Mouse (Mus musculus): Measurements from ENCODE around the gene Serpina1f. TPM values are rescaled to one million over a fixed set of nuclear protein-coding genes. Genes with fewer than 3 reads are reported as not detected.
A peak's percentile ranks its signal among the peaks of the same experiment; 100 is the strongest.
"Not testable (repeated sequence)": the region's sequence is repeated elsewhere in the genome, so short reads cannot be mapped to it uniquely, and the experiment has no call there.

Gene Serpina1f
- total RNA-seq, 2 experiments from 2014 or later, result not detected

DNA sequence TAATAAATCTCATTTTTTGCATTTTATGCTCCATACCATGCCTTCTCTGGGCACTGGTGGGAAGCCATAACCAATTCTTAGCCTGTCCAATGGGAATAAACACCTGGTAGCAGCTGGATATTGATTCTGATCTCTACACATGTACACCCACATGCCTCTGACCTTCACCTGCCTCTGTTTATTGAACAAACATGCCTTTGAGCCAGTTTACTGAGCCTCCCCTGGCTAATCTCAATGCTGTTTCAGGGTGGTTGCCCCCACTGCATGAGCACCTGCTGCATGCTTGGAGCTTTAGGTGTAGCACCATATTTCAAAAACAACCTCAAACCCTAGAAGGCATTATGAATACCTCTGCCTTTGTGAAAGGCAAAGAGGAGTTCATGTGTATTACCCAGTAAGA, 33.3 kb downstream of the Serpina1f start:
- not testable (repeated sequence) for DNase-seq

GRCm38 (mm10) chr12:103660076-103660475, 35.3 kb downstream of the Serpina1f start:
- DNase-seq, result no peak

- no peak for DNase-seq
Observed at GRCm38 (mm10) chr12:103659171-103659570, 36.2 kb downstream of the Serpina1f start.

DNA sequence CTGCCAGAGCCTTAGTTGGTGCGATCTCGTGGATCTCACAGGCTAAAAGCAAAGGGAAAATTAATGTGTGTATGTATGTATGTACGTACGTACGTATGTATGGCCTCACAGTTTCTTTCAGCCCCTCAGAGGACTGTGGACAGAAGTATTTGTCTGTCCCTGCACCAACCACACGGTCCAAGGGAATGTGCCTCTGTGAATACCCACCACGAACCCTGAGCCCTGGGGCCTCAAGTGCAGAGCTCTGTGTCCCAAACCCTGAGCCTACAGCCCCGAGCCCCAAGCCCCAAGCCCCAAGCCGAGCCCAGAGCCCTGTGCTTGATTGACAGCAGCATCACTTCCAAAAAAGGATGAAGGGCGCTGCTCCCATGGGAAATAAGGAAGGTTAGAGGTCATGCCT, 37.3 kb downstream of the Serpina1f start:
- no peak for DNase-seq

GRCm38 (mm10) chr12:103656848-103657626, 38.3 kb downstream of the Serpina1f start, which contains the start of gene Serpina6:
Serpina6 (minus strand) TSS chr12:103657212.
- DNase-seq, result peak; percentile 9 to 13

DNA sequence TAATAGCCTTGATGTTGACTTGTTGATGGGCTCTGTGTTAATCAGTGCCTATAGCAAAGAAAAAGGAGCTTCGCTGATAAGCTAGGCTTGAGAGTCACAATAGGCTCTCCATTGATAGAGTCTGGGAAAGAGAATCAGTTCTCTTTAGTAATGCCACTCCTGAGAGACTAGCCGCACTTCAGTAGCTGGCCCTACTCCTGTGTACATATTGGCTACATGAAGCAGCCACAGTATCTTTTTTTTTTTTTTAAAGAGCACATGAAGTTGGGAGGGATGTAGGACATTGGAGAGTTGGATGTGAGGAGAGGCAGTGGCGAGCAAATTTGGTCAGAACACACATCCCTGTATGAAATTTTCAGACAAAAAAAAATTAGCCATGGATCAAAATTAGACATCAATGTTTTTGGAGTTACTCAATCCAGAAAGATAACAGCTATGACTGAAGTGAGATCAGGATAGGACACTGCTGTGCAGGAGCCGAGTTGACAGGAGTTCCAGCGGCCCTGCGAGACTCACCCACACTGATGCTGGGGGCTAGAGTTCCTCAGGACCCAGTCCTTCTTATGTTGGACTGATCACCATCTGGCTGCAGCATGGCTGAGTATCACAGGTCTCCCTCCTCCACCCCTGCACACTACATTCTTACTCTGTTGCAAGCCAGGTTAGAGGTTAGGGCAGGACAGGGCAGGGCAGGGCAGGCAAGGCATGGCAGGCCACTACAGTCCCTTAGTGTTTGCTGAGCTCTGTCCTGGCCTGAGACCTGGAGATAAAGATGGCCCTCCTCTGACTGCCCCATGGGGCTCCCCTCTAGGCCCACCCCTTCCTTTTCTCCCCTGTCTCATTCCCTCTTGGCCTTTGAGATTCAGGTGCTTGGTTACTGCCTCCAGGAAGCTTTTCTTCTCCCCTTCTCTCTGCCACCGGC, 39.9 kb downstream of the Serpina1f start:
- DNase-seq, result no peak

- DNase-seq, result no peak
Observed at GRCm38 (mm10) chr12:103653836-103654235, 41.5 kb downstream of the Serpina1f start.

GRCm38 (mm10) chr12:103646314-103646713, 49.0 kb downstream of the Serpina1f start:
- DNase-seq, result no peak

DNA sequence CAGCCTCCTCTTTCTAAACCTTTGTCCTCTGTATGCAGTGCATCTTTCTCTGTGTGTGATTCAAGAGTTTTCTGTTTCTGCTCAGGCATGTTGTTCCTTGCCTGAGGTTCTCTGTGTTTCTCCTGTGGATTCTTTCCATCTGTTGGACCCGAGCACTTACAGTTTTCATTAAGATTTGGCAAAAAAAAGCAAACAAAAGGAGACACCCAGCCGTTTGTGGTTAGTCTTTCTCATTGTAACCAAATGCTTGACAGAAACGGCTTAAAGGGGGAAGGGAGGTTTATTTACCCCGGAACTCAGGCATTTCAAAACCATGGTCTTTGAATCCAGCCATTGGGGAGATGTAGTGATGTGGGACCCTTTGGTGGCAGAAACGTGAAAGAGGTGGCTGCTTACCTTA, 50.7 kb downstream of the Serpina1f start:
- no peak for DNase-seq

DNA sequence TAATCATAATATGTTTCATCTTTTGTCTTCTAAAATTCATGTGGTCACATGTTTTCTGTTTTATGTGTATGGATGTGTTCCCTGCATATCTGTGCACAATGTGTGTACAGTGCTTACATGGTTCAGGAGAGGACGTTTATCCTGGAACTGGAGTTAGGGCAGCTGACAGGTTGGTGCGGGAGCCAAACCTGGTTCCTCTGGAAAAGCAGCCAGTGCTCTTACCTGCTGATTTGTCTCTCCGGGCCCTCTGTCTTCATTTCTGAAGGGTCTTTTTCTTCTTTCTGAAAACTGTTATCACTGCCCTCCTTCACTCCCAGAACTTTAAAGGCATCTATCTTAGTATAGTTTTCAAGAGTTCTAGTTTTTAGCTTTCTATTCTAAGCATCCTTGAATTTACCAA, 51.5 kb downstream of the Serpina1f start:
- no peak for DNase-seq

GRCm38 (mm10) chr12:103643336-103643735, 52.0 kb downstream of the Serpina1f start:
- peak; percentile 35 to 89 for DNase-seq

Other genes with a start within 250 kb of the Serpina1f start
- gene Ifi27l2b, start 238.3 kb downstream of the Serpina1f start, total RNA-seq (2021), result not detected
- under 1 TPM; 0.31 to 0.32 TPM for gene Ppp4r4, start 163.2 kb downstream of the Serpina1f start, total RNA-seq (2021)
- under 1 TPM in 1 of 2 experiments, not detected in 1; 0.26 TPM for gene Serpina10, start 64.1 kb downstream of the Serpina1f start, total RNA-seq (2021)
- gene Serpina6, start 38.3 kb downstream of the Serpina1f start, total RNA-seq (2021), result not detected
- not detected for gene Serpina16, start 19.4 kb downstream of the Serpina1f start, total RNA-seq (2021)
- gene Serpina1d, start 78.1 kb upstream of the Serpina1f start, total RNA-seq (2021), result under 1 TPM; 0.30 to 0.75 TPM
- gene Serpina1b, start 134.8 kb upstream of the Serpina1f start, total RNA-seq (2021), result 1 to 10 TPM in 1 of 2 experiments, under 1 TPM in 1; 0.94 to 2.0 TPM
- gene Serpina1a, start 168.0 kb upstream of the Serpina1f start, total RNA-seq (2021), result not detected
- not detected for gene Serpina1c, start 209.4 kb upstream of the Serpina1f start, total RNA-seq (2021)

Data from heart, adult 18-20 months (tissue).